Mouse (Mus musculus) erythroblast, embryonic 14.5 days (primary cell): ENCODE measurements at regions not wholly inside any gene's neighbourhood (a gene's known extent, or its start where the extent isn't known, plus 50 kb on each side); places are given as distances from the start of the nearest gene placed in this dataset.

Experiments
- H3K27me3 ChIP-seq: 2 replicates; pipeline ENCODE4 v1.6.1; 2012; ENCODE audit warnings: inconsistent platforms; ENCODE audit not compliant: control insufficient read depth
- H3K36me3 ChIP-seq: 2 replicates; pipeline ENCODE4 v1.6.1; 2012; ENCODE audit warnings: mild to moderate bottlenecking, inconsistent platforms; ENCODE audit not compliant: control insufficient read depth
- H3K4me1 ChIP-seq: 2 replicates; pipeline ENCODE4 v1.6.1; 2012; ENCODE audit warnings: inconsistent platforms; ENCODE audit not compliant: control insufficient read depth
- H3K4me3 ChIP-seq: replicated peaks from 2 replicates; pipeline ENCODE3; 2012; ENCODE audit warnings: moderate library complexity, mild to moderate bottlenecking, inconsistent platforms
- H3K9me3 ChIP-seq: 2 replicates; pipeline ENCODE4 v1.6.1; 2012; ENCODE audit warnings: low read length, inconsistent platforms, mixed read lengths; ENCODE audit not compliant: control insufficient read depth
- GATA1 ChIP-seq: IDR thresholded peaks from 2 replicates; pipeline ENCODE4 v1.6.1; 2012; ENCODE audit warnings: low read length, inconsistent platforms, mixed read lengths
- TAL1 ChIP-seq: IDR thresholded peaks from 3 replicates; pipeline ENCODE4 v1.6.1; 2012; ENCODE audit warnings: low read length, inconsistent platforms, mixed read lengths

DNA sequence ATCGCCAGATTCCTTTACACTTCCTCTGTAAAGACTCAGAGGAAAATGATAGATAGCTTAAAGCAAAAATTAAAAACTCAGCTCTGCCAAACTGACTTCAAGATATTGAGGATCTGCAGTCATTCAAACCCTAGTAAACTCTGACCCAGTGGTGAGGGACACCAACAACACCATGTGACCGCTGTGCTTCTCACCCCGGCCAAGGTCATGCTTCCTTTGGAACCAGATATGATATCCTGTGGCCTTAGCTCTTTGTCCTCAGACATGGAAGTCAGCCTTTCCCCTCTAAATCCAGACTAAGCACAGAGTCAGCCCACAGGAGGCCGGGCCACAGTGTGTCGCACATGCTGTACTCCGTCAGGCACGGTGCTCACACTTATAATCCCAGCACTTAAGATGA lies 86.3 kb upstream of the Cnksr3 start:
- H3K4me3 ChIP-seq: no peak overlapping the region
- no peaks in the 10 kb centered on the region for H3K27me3 ChIP-seq
- H3K9me3 ChIP-seq: no peaks in the 10 kb centered on the region
- no peaks in the 10 kb centered on the region for H3K4me1 ChIP-seq
- H3K36me3 ChIP-seq: no peaks in the 10 kb centered on the region
- TF ChIP-seq TAL1: no peak
- TF ChIP-seq GATA1: no peak

DNA sequence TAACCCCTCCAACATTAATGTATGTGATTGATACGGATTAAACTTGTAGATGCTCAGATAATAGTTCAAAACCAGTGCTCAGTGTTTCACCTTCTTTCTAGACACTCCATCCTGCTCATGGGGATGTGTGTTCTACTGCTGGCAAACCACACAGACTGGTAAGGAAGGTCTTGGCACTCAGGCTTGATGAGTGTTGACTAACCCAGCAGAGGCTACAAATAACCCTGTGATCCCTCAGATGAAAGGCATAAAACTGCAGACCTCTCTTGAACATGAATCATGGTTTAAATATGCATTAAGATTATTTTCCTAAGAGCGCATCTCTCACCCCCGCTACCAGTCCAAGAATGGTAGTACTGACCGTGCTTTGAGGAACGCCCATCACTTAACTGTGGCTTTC lies 83.9 kb upstream of the Cnksr3 start:
- no peak for TF ChIP-seq TAL1
- no peak for TF ChIP-seq GATA1
- Histone ChIP-seq H3K9me3 (no peaks in the 10 kb centered on the region), H3K36me3 (no peaks in the 10 kb centered on the region), H3K4me1 (no peaks in the 10 kb centered on the region), H3K27me3 (no peaks in the 10 kb centered on the region), H3K4me3 (no peak overlapping the region)

DNA sequence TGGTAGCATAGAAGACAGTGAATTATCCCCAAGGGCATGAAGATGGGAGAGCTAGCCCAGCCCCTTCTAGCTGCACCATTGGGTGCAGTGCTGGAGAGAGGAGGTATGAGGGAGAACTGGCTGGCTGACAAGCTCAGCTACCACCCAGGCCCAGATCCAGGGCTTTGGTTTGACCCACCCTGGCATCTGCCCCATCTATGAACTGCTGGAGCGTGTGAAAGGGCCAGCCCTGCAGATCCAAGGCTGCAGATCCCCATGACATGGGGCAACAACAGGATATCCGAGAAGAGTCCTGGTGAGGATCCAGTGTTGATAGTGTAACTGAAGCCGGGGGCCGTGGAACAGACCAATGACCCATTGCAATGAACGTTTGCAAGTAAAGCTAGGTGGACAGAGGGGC lies 81.2 kb upstream of the Cnksr3 start:
- H3K4me1 ChIP-seq: no peaks in the 10 kb centered on the region
- no peaks in the 10 kb centered on the region for H3K36me3 ChIP-seq
- no peak overlapping the region for H3K4me3 ChIP-seq
- no peaks in the 10 kb centered on the region for H3K27me3 ChIP-seq
- H3K9me3 ChIP-seq: no peaks in the 10 kb centered on the region
- no peak for TF ChIP-seq TAL1
- no peak for TF ChIP-seq GATA1

DNA sequence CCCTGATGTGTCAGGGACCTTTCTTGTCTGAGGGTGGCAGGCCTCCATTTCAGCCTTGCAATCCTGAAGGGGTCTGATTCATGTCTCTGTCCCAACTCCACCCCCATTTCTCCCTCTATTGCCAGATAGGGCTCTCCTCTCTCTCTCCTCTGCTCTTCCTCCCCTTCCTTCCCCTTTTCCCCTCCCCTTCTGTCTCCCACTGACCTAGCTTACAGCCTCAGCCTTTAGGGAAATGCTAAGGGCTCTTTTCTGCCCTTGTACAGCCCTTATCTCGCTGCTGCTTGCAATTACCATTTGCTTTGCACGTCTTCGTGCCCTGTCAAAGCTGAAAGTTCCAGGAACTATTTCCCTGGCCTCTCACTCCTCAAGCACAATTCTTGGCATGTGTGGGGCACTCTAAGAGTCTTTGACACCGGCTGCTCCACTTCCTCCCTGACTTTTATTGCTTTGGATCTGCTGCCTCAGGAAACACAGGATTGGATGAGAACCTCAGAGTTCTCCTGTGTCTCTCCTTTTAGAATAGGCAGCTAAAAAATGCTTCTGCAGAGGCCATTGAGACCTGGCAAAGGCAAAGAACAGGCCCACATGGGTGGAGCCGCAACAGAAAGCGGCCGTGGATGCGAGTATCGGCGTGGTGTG lies 77.9 kb upstream of the Cnksr3 start:
- Histone ChIP-seq H3K9me3 (no peaks in the 10 kb centered on the region), H3K27me3 (no peaks in the 10 kb centered on the region), H3K4me1 (no peaks in the 10 kb centered on the region), H3K36me3 (no peaks in the 10 kb centered on the region), H3K4me3 (no peak overlapping the region)
- TF ChIP-seq TAL1 (no peak), GATA1 (no peak)

DNA sequence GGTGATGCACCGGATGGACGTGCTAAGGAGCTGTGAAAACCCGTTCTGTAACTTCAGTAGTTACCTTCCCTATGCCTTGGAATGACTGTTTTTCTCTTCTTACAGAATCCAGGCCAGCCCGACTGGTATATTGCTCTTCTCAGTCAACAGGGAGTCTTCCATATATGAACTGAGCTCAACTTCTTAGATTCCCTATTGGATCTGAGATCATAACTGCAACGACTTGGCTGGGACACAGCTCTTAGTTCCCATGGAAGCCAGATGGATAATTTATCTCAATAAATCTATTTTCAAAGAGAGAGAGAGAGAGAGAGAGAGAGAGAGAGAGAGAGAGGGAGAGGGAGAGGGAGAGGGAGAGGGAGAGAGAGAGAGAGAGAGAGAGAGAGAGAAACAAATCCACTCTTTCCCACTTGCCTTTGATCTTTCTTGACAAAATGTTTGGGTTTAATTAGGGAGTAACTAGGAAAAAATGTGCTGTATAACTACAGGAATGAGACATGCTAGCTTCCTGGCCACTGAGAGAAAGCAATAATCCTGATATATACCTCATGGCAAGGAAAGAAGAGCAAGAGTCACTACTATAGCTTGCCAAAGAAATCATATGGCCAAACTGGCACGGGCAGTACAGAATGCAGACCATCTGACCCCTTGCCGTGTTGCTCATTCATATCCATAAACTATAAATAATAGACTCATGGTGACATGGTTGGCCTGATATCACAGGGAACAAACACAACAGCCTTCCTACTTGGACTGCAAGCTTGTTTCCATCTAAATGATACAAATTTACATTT lies 73.3 kb upstream of the Cnksr3 start:
- no peaks in the 10 kb centered on the region for H3K36me3 ChIP-seq
- no peaks in the 10 kb centered on the region for H3K4me1 ChIP-seq
- H3K9me3 ChIP-seq: no peaks in the 10 kb centered on the region
- no peak for TF ChIP-seq GATA1
- TF ChIP-seq TAL1: no peak
- no peaks in the 10 kb centered on the region for H3K27me3 ChIP-seq
- no peak overlapping the region for H3K4me3 ChIP-seq

DNA sequence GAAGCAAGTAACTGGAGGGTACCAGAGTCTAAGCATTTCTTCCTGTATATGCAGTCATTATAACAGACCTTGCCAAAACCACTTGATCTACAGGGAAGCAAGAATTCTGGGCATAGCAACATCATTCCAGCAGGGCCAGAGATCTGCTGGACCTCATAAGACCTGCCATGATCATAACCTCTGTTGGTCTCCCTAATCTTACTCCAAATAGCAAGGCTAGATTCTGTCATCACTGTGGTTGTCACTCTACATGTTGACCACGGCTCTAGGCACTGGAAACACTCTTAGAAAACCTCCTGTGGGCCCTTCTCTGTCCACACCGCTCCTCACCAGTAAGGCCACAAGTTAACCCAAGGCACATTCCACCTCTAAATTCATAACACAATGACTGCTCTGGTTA lies 68.4 kb upstream of the Cnksr3 start:
- Histone ChIP-seq H3K9me3 (no peaks in the 10 kb centered on the region), H3K4me1 (no peaks in the 10 kb centered on the region), H3K36me3 (no peaks in the 10 kb centered on the region), H3K4me3 (no peak overlapping the region), H3K27me3 (no peaks in the 10 kb centered on the region)
- TF ChIP-seq TAL1: no peak
- TF ChIP-seq GATA1: no peak

DNA sequence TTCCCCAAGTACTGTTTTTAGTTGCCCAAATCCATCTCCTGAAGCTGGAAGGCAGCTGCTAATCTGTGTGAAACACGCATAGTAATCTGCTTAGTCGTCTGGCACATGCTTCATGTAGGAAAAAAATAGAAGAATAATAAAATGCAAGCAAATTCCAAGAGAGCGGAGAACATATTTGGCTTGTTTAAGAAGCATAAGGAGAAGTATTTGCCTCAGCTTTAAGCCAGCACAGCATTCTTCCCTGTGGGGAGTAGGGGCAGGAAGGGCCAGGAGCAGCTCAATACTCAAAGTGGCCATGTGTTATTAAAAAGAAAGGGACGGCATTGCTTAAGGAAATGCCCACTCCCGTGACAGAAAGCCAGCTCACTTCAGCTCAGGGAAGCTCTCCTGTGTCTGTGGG lies 66.8 kb upstream of the Cnksr3 start:
- no peaks in the 10 kb centered on the region for H3K9me3 ChIP-seq
- no peak for TF ChIP-seq TAL1
- no peak for TF ChIP-seq GATA1
- no peaks in the 10 kb centered on the region for H3K36me3 ChIP-seq
- H3K4me1 ChIP-seq: no peaks in the 10 kb centered on the region
- no peaks in the 10 kb centered on the region for H3K27me3 ChIP-seq
- no peak overlapping the region for H3K4me3 ChIP-seq

DNA sequence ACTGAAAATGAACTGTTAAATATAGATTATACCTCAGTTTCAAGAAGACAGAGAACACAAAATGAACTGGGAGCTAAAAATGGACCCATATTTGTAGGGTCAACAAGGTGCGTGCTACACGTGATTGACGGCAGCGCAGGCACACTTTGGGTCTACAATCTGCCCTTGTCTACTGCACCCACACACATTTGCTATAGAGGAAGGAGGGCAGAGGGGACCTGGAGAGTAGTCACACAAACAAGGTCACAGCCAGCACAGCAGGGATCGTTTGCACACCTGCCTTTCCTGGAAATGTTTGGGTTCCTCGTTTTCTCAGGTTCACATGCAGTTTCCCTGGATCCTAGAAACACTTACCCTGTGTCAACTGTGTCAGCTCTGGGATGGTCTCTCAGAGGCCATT lies 63.3 kb upstream of the Cnksr3 start:
- Histone ChIP-seq H3K9me3 (no peaks in the 10 kb centered on the region), H3K4me1 (no peaks in the 10 kb centered on the region), H3K4me3 (no peak overlapping the region), H3K36me3 (no peaks in the 10 kb centered on the region), H3K27me3 (no peaks in the 10 kb centered on the region)
- TF ChIP-seq GATA1: no peak
- TF ChIP-seq TAL1: no peak

DNA sequence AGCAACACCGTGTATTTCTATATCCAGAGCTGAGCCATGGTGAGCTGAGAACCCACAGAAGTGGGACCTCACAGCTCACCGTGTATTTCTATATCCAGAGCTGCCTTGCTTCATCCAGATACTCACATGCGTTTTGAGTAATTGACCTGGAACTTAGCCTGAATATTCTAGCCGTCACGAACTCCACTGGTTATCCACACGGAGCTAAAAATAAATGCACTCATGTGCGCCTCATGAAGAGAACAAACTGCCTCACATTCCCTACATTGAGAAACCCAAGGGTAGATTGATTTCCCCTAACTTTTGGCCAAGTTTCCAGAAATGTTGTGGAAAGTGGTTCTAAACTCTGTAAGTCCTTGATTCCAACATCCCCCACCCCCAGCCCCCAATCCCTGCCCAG lies 62.4 kb upstream of the Cnksr3 start:
- no peaks in the 10 kb centered on the region for H3K27me3 ChIP-seq
- H3K9me3 ChIP-seq: no peaks in the 10 kb centered on the region
- no peaks in the 10 kb centered on the region for H3K4me1 ChIP-seq
- no peaks in the 10 kb centered on the region for H3K36me3 ChIP-seq
- H3K4me3 ChIP-seq: no peak overlapping the region
- TF ChIP-seq TAL1 (no peak), GATA1 (no peak)
